Mouse (Mus musculus) megakaryocyte, embryonic 14.5 days (primary cell): ENCODE data around the gene Lhfp.

Source experiments
- FLI1 ChIP-seq: IDR thresholded peaks from 2 replicates; pipeline ENCODE4 v1.6.1; 2012; ENCODE audit warnings: low read length, inconsistent platforms, mixed read lengths
- GATA1 ChIP-seq: IDR thresholded peaks from 3 replicates; pipeline ENCODE4 v1.6.1; 2012; ENCODE audit warnings: mixed read lengths, low read length, inconsistent platforms, borderline replicate concordance

DNA sequence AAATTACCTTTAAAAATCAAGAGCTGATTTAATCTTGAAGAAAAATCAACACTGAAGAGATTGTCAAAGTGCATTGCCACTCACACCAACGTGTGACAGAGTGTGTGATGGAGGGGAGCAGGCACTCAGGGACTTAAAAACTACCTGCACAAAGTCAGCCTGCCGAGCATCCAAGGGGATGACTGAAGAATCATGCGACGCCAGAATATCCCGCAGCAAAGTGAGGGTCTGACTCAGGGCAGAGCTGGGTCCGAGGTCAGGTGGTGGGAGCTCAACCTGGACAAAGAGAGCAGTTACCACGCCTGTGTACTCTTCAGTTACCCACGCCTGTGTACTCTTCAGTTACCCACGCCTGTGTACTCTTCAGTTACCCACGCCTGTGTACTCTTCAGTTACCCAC lies 48.0 kb upstream of the Lhfp start:
- TF ChIP-seq GATA1 (no peak), FLI1 (no peak)
